Mouse (Mus musculus): ENCODE measurements around the gene Slc5a11. TPM values are rescaled to one million over a fixed set of nuclear protein-coding genes. Genes with fewer than 3 reads are reported as not detected.

Slc5a11 gene
- polyA plus RNA-seq, 1 experiment from 2014 or later: 0.20 TPM

DNA sequence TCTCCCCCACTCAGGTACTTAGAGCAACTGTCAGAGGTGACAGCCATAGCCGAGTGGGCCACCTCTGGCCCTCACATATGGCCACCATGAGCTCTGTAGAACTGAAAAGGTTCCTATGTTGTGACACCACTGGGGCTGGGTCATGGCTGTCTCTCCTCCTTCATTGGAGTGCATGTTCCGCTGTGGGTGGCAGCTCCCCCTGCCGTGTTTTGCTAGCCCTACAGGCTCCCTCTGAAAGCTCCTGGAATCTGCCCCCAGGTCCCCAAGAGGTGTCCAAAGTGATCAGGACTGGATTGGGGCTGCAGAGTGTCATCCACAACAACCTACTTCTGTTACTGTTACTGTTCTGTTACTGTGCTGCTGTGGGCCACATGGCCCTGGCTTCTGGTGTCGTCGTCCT, 2.3 kb upstream of the Slc5a11 start:
- H3K36me3 ChIP-seq (replicated peaks): no peaks in the 10 kb centered on the region
- no peaks in the 10 kb centered on the region for H3K9me3 ChIP-seq (replicated peaks)
- no peak overlapping the region for H3K9ac ChIP-seq
- 0 out of 2 replicates have a peak, but pooled peaks cover 4% of the 10 kb centered on the region for H3K4me1 ChIP-seq (replicated peaks)
- no peaks in the 10 kb centered on the region for H3K27me3 ChIP-seq
- H3K27ac ChIP-seq (replicated peaks): no peak overlapping the region
- H3K4me3 ChIP-seq (replicated peaks): no peak overlapping the region
- no peak for ATAC-seq (ENCODE audit: insufficient read depth)
- no peak overlapping the region for H3K4me2 ChIP-seq
- 63% methylated on average over 5 of the region's 5 CpGs for WGBS (ENCODE audit: insufficient replicate concordance)

DNA sequence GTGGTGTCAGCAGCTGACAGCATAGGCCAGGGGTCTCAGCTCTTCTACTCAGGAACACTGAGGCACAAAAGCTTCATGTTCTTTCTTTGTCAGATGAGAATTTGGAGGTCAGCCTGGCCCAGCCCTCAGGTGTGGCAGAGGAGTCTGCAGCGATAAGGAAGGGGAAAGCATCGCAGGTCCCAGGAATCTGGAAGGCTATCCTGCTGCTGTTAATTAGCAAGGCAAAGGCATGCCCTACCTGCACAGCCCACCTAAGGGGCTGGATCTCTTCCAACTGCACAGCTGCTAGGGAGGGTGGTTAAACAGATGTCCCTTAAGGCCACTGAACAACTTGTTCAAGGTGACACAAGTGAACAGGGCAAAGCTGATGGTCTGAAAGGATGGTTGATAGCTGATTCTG, 558 bp downstream of the Slc5a11 start:
- Histone ChIP-seq H3K27me3 (no peaks in the 10 kb centered on the region), H3K27ac (replicated peaks) (no peak overlapping the region), H3K9me3 (replicated peaks) (no peaks in the 10 kb centered on the region), H3K36me3 (replicated peaks) (no peaks in the 10 kb centered on the region), H3K9ac (no peak overlapping the region), H3K4me1 (replicated peaks) (0 out of 2 replicates have a peak, but pooled peaks cover 4% of the 10 kb centered on the region), H3K4me3 (replicated peaks) (no peak overlapping the region), H3K4me2 (no peak overlapping the region)
- WGBS (ENCODE audit: insufficient replicate concordance): 61% methylated on average over 2 of the region's 2 CpGs
- ATAC-seq (ENCODE audit: insufficient read depth): no peak

DNA sequence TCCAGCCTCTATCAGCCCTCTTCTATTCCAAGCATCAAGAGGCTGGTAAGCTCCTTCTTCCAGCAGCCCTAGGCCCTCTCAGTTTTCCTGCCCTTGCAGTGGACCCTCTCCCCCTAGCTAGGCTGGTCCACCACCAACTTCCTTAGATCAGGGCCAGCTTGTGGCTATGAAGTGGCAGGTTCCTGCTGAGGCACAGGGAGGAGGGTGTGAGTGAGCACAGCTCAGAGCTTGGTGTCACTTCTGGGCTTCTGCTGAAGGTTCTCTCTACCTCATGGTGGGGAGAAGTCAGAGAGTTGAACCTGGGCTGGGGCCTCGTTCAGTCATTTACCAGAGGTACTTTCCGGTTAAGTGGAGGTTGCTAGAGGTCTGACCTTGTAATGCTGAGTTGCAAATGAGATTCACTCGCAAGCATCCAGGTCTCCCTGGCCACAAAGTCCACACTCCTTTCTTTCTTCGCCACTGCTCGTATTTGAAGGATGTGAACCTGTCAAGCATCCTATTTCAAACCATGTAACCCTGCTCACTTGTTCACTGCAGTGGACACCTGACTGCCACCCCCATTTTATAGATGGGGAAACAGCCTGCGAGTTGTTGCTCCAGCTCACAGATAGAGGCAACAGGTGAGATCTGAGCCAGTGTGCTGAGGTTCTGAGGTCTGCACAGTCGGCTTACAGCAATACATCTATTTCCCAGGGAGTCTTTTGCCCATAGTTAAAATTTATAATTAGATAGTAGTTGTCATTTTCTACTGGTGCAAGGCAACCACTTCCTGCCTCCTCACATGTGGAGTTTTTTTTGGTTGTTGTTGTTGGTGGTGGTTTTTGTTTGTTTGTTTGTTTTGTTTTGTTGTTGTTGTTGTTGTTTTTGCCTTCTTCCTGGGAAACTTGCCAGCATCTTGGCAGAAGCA, 3.1 kb downstream of the Slc5a11 start:
- no peak for ATAC-seq (ENCODE audit: insufficient read depth)
- Histone ChIP-seq H3K4me3 (replicated peaks) (no peak overlapping the region), H3K27ac (replicated peaks) (no peak overlapping the region), H3K4me1 (replicated peaks) (0 out of 2 replicates have a peak, but pooled peaks cover 4% of the 10 kb centered on the region), H3K27me3 (no peaks in the 10 kb centered on the region), H3K9me3 (replicated peaks) (no peaks in the 10 kb centered on the region), H3K4me2 (no peak overlapping the region), H3K9ac (no peak overlapping the region), H3K36me3 (replicated peaks) (no peaks in the 10 kb centered on the region)
- WGBS (ENCODE audit: insufficient replicate concordance): 52% methylated on average over 7 of the region's 7 CpGs

DNA sequence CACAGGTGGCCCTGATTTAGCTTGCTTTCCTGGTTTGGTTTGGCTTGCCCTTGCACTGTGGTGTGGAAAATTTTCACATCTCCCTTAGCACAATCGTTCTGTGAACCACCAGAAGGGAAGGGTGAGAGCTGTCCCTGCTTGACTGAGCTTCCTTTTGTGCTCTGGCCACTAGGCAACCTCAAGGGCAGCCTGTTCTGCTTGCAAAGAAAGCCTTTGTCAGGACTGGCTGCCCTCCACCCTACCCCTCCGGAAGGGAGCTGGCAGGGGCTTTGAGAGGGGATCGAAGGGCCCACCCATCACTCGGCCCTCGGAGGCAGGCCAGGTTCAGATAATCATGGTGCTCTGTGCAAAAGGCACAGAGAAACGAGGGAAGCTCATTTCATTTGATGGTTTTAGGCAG, 4.0 kb downstream of the Slc5a11 start:
- H3K27me3 ChIP-seq: no peaks in the 10 kb centered on the region
- no peaks in the 10 kb centered on the region for H3K36me3 ChIP-seq (replicated peaks)
- no peak for ATAC-seq (ENCODE audit: insufficient read depth)
- H3K27ac ChIP-seq (replicated peaks): no peak overlapping the region
- H3K4me3 ChIP-seq (replicated peaks): no peak overlapping the region
- no peaks in the 10 kb centered on the region for H3K9me3 ChIP-seq (replicated peaks)
- 36% methylated on average over 6 of the region's 6 CpGs for WGBS (ENCODE audit: insufficient replicate concordance)
- no peak overlapping the region for H3K4me2 ChIP-seq
- no peak overlapping the region for H3K9ac ChIP-seq
- 0 out of 2 replicates have a peak, but pooled peaks cover 4% of the 10 kb centered on the region for H3K4me1 ChIP-seq (replicated peaks)

DNA sequence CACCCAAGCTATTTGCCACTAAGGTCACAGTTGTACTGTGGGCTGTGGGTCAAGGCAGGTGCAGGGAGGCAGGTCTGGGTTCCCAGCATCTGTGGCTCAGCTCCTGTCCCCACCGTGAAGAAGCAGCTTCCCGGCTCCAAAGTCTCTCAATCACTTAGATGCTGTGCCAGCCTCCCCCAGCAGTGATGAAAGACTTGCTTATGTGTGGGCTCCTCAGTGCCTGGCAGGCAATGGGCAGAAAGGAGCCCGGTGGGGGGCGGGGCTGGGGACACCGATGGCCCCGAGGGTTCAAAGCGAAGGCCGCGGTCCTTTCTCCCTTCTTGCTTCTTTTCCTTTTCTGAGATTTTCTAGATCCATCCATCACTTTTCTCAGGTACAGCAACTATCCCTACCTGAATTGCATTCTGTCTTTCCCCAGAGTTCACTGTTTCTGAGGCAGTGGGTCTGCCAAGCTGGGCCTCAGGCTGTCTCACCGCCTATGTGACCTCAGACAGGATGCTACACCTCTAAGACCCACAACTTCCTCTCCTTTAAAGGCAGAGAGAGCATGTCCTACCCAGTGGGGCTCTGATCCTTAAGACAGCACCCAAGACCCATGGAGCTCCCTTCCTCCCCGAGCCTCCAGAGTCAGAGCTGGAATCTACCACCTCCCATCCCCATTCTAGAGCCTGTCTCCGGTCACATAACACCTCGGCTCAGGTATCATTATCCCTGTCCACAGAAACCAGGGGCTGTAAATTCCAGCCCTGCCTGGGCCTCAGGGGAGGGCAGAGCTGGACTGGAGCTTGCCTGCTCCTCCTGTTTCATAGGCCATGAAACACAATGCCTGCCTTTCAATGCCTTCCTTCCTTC, 5.4 kb downstream of the Slc5a11 start:
- ATAC-seq (ENCODE audit: insufficient read depth): no peak
- Histone ChIP-seq H3K4me3 (replicated peaks) (no peak overlapping the region), H3K9ac (no peak overlapping the region), H3K27me3 (no peaks in the 10 kb centered on the region), H3K36me3 (replicated peaks) (no peaks in the 10 kb centered on the region), H3K4me1 (replicated peaks) (no peaks in the 10 kb centered on the region), H3K27ac (replicated peaks) (no peak overlapping the region), H3K4me2 (no peak overlapping the region), H3K9me3 (replicated peaks) (no peaks in the 10 kb centered on the region)
- WGBS (ENCODE audit: insufficient replicate concordance): 66% methylated on average over 13 of the region's 13 CpGs

DNA sequence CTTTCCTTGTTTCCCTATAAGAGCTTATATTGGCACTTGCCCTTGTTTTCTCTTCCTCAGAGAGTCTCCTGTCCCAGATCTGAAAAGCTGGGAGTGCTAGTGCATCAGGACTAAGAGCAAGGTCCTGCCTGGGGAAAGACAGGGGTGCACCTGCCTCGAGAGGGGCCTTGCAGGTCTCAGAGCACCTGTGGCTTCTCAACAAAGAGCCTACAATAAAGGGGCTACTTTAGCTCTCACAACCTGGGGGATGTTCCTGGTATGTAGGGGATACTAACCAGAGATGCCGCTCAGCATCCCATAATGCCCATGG, 6.0 kb downstream of the Slc5a11 start:
- Histone ChIP-seq H3K4me2 (no peak overlapping the region), H3K9ac (no peak overlapping the region), H3K9me3 (replicated peaks) (no peaks in the 10 kb centered on the region), H3K4me3 (replicated peaks) (no peak overlapping the region), H3K27ac (replicated peaks) (no peak overlapping the region), H3K4me1 (replicated peaks) (no peaks in the 10 kb centered on the region), H3K27me3 (no peaks in the 10 kb centered on the region), H3K36me3 (replicated peaks) (no peaks in the 10 kb centered on the region)
- no peak for ATAC-seq (ENCODE audit: insufficient read depth)
- WGBS (ENCODE audit: insufficient replicate concordance): 44% methylated on average over 2 of the region's 2 CpGs

DNA sequence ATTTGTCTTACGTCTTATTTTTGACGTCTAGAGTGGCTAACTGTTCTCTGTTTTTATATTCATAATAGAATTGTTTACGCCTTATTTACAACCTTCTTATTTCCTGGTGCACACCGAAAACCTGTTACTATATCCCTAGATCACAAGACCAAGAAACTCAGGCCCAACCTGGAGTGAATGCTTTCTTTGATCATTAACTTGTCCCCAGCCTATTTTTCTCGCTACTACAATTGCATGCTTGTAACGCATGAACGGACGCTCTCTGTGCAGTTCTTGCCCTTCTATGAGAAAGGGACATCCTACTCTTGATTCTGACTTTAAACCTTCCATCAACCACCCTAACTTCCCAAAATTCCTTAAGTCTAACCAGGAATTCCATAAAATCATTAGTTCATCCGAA, 9.5 kb downstream of the Slc5a11 start:
- Histone ChIP-seq H3K36me3 (replicated peaks) (no peaks in the 10 kb centered on the region), H3K4me2 (no peak overlapping the region), H3K9ac (no peak overlapping the region), H3K4me3 (replicated peaks) (no peak overlapping the region), H3K27ac (replicated peaks) (no peak overlapping the region), H3K27me3 (no peaks in the 10 kb centered on the region), H3K4me1 (replicated peaks) (no peaks in the 10 kb centered on the region), H3K9me3 (replicated peaks) (no peaks in the 10 kb centered on the region)
- ATAC-seq (ENCODE audit: insufficient read depth): no peak
- WGBS (ENCODE audit: insufficient replicate concordance): 72% methylated on average over 9 of the region's 9 CpGs

DNA sequence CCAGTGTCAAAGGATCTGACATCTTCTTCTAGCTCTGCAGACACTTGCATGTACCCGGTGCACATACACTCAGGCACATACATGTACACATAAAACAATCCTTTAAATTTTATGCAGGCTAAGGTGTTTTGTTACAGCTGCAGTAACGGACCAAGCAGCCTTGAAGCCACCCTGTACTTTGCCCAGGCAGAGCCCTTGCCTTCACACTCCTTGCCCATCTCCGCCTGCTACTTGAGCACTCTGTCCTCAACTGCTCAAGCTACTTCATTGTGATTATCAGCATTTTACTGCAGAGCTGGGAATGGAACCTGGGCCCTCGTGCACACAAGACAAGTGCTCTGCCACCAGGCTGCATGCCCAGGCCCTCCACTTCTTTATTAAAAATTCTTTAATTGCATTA, 10.6 kb downstream of the Slc5a11 start:
- Histone ChIP-seq H3K36me3 (replicated peaks) (no peaks in the 10 kb centered on the region), H3K4me2 (no peak overlapping the region), H3K4me1 (replicated peaks) (no peaks in the 10 kb centered on the region), H3K4me3 (replicated peaks) (no peak overlapping the region), H3K9ac (no peak overlapping the region), H3K27ac (replicated peaks) (no peak overlapping the region), H3K9me3 (replicated peaks) (no peaks in the 10 kb centered on the region), H3K27me3 (no peaks in the 10 kb centered on the region)
- ATAC-seq (ENCODE audit: insufficient read depth): no peak
- WGBS (ENCODE audit: insufficient replicate concordance): 61% methylated on average over 4 of the region's 4 CpGs

DNA sequence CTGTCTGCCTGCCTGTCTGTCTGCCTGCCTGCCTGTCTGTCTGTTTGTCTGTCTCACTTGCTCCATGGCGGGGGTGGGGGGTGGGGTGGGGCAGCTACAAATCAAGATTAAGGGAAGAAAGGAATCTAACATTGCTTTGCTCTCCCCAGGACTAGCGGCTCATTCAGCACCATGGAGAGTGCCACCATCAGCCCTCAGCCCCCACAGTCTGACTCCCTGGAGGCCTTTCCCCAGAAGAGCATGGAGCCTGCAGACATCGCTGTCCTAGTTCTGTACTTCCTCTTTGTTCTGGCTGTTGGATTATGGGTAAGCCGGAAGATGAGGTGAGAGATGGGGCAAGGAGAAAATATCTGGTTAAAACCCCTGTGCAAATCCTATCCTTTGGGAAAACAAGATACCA, 20.9 kb downstream of the Slc5a11 start:
- Histone ChIP-seq H3K9me3 (replicated peaks) (no peaks in the 10 kb centered on the region), H3K27me3 (no peaks in the 10 kb centered on the region), H3K4me1 (replicated peaks) (no peaks in the 10 kb centered on the region), H3K4me3 (replicated peaks) (no peak overlapping the region), H3K36me3 (replicated peaks) (no peaks in the 10 kb centered on the region), H3K9ac (no peak overlapping the region), H3K27ac (replicated peaks) (no peak overlapping the region), H3K4me2 (no peak overlapping the region)
- no peak for ATAC-seq (ENCODE audit: insufficient read depth)
- 10% methylated on average over 4 of the region's 4 CpGs for WGBS (ENCODE audit: insufficient replicate concordance)

DNA sequence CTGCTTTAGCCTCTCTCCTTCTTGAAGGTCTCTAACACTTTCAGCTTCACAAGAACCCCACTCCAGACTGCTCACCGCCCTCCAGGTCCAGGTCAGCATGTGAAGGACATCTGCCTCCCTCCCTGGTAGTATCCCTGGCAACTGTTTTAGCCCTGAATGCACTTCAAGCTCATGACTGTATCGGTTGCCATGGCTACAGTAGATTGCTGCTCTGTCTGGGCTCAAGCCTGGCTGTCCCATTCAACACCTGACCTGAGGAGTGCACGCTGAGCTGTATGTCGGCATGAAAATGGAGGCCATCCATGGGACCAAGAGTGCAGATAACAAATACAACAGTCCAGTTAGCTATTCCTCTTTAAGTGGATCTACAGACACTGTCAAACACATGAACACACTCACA, 24.0 kb downstream of the Slc5a11 start:
- no peak for ATAC-seq (ENCODE audit: insufficient read depth)
- H3K27me3 ChIP-seq: no peaks in the 10 kb centered on the region
- H3K9me3 ChIP-seq (replicated peaks): no peaks in the 10 kb centered on the region
- no peaks in the 10 kb centered on the region for H3K4me1 ChIP-seq (replicated peaks)
- no peak overlapping the region for H3K9ac ChIP-seq
- no peaks in the 10 kb centered on the region for H3K36me3 ChIP-seq (replicated peaks)
- H3K4me2 ChIP-seq: no peak overlapping the region
- H3K4me3 ChIP-seq (replicated peaks): no peak overlapping the region
- WGBS (ENCODE audit: insufficient replicate concordance): 69% methylated on average over 4 of the region's 4 CpGs
- H3K27ac ChIP-seq (replicated peaks): no peak overlapping the region

DNA sequence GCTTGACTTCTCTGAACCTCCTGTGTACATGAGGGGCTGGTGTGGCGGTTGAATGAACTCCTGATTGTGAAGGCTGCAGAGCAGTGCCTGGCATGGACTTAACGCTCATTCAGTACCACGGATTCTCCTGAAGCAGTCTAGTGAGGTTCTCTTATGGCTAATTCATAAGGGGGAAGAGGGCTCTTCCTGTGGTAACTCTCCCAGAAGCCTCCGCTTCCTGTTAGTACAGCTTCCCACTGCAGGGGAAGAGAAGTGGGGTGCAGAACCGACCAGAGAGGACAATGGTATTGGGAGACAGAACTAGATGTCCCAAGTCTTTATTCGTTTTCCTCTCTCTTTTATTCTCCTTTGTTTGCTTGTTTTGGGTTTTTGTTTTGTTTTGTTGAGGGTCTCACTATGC, 25.5 kb downstream of the Slc5a11 start:
- H3K9me3 ChIP-seq (replicated peaks): no peaks in the 10 kb centered on the region
- 0 out of 2 replicates have a peak overlapping the region, but pooled peaks have one; percentile 3 for H3K4me2 ChIP-seq
- H3K9ac ChIP-seq: no peak overlapping the region
- H3K36me3 ChIP-seq (replicated peaks): no peaks in the 10 kb centered on the region
- no peaks in the 10 kb centered on the region for H3K27me3 ChIP-seq
- H3K27ac ChIP-seq (replicated peaks): no peak overlapping the region
- ATAC-seq (ENCODE audit: insufficient read depth): no peak
- no peak overlapping the region for H3K4me3 ChIP-seq (replicated peaks)
- WGBS (ENCODE audit: insufficient replicate concordance): 20% methylated on average over 6 of the region's 6 CpGs
- H3K4me1 ChIP-seq (replicated peaks): peaks cover 10% of the 10 kb centered on the region

Data from liver, embryonic 15.5 days (tissue).